Mouse (Mus musculus): ENCODE results near the gene Dhh. TPM values are rescaled to one million over a fixed set of nuclear protein-coding genes. Genes with fewer than 3 reads are reported as not detected.
A peak's percentile ranks its signal among the peaks of the same experiment; 100 is the strongest.
"Not testable (repeated sequence)": the region's sequence is repeated elsewhere in the genome, so short reads cannot be mapped to it uniquely, and the experiment has no call there.

Gene Dhh
- total RNA-seq (2017) = 0.19 TPM in 1 of 3 replicates, not detected in the others

GRCm38 (mm10) chr15:98897928-98898800 is at the start of gene Dhh:
Dhh (minus strand) TSS chr15:98898540.
- ATAC-seq (replicated peaks; ENCODE audit: insufficient number of reproducible peaks, low FRiP score, low TSS enrichment, poor library complexity, severe bottlenecking) = no peak

DNA sequence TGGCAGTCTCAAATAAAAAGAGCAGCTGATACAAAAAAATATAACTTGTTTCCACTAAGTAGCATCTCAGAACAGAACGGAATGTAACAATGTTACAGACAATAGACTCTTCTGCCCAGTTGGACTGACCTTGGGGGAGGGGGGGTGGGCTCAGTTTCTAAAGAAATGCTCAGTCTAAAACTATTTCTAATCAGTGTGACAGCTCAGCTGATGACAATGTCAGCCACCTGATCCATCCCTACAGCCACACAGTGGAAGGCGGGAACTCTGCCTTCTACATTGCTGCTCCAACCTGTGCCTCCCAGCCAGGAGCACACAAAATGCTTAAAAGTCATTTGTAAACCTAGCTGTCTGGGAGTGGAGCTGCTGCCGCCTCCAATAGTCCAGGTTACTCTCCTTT is 49.5 kb upstream of the Dhh start:
- no peak for ATAC-seq (replicated peaks; ENCODE audit: insufficient number of reproducible peaks, low FRiP score, low TSS enrichment, poor library complexity, severe bottlenecking)

GRCm38 (mm10) chr15:98943133-98943532 is 44.8 kb upstream of the Dhh start:
- no peak for ATAC-seq (replicated peaks; ENCODE audit: insufficient number of reproducible peaks, low FRiP score, low TSS enrichment, poor library complexity, severe bottlenecking)

GRCm38 (mm10) chr15:98942081-98942480 is 43.7 kb upstream of the Dhh start:
- no peak for ATAC-seq (replicated peaks; ENCODE audit: insufficient number of reproducible peaks, low FRiP score, low TSS enrichment, poor library complexity, severe bottlenecking)

- ATAC-seq (replicated peaks; ENCODE audit: insufficient number of reproducible peaks, low FRiP score, low TSS enrichment, poor library complexity, severe bottlenecking) = no peak
These were observed 43.2 kb upstream of the Dhh start for GRCm38 (mm10) chr15:98941539-98941938.

DNA sequence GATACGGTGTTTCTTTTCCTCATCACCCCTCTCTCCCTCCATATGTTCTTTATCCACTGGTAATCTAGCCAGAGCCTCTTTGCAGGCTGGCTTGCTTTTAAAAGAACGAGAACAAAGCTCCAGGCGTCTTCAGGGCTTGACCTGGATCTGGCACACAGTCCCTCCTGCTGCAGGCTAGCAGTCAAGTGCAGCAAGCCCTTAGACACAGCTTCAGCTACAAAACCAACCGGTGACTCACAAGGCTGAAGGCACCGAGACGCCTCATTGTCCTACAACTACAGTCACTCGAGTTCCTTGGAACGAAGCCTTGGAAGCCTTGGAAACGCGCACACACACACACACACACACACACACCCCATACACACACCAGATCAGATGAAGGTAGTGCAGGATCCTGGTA is 42.5 kb upstream of the Dhh start:
- ATAC-seq (replicated peaks; ENCODE audit: insufficient number of reproducible peaks, low FRiP score, low TSS enrichment, poor library complexity, severe bottlenecking) = no peak

GRCm38 (mm10) chr15:98934217-98934839 is 36.0 kb upstream of the Dhh start, which contains the start of gene Tuba1b:
Tuba1b (minus strand) TSS chr15:98934565.
- ATAC-seq (replicated peaks; ENCODE audit: insufficient number of reproducible peaks, low FRiP score, low TSS enrichment, poor library complexity, severe bottlenecking) = peak; percentile 62

GRCm38 (mm10) chr15:98933833-98934216 is 35.5 kb upstream of the Dhh start:
- ATAC-seq (replicated peaks; ENCODE audit: insufficient number of reproducible peaks, low FRiP score, low TSS enrichment, poor library complexity, severe bottlenecking) = peak; percentile 74

- ATAC-seq (replicated peaks; ENCODE audit: insufficient number of reproducible peaks, low FRiP score, low TSS enrichment, poor library complexity, severe bottlenecking) = not testable (repeated sequence)
These were observed 34.8 kb upstream of the Dhh start for GRCm38 (mm10) chr15:98933004-98933671.

DNA sequence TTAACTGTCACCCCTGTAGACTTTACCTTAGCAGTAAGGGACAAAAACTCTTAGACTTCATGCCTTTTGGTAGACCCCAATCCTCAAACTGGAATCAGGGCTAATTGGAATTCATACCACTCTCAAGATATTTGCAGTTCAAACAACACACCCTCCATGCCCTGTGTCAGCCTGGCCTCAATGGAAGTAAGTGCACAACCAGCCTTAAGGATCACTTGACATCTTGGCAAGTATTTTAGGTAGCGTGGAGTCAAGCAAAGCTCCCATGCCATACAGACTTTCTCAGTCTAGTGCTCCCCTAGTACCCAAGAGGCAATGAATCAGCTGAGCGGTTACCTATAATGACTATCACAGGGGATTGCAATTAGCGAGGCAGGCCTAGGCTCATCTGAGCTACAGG is 32.7 kb upstream of the Dhh start:
- no peak for ATAC-seq (replicated peaks; ENCODE audit: insufficient number of reproducible peaks, low FRiP score, low TSS enrichment, poor library complexity, severe bottlenecking)

DNA sequence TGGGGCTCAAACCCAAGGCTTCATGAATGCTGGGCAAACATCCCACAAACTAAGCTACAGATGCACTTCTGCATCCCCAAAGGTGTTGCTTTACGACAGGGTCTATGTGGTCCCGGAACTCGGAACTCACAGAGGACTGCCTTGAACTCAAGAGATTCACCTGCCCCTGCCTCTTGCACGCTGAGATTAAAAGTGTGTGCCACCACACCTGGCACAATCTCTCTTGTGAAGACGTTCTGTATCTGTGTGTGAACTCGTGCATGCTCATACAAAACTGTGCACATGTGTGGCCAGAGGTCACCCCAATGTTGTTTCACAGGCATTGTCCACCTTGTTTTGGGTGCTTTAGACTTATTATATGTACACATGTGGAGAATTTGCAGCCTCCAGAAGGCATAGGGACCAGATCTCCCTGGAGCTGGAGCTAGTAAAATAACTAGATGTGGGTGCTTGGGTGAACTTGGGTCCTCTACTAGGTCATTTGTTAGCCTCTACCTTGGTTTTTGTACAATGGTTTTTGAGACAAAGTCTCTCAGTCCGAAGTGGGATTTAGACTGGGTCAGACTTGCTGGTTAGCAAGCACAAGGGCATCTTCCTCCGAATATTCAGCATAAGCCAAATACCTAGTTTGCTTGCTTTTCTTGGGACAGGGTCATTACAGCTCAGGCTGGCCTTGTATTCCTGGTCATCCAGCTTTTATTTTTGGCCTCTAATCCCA is 31.8 kb upstream of the Dhh start:
- no peak for ATAC-seq (replicated peaks; ENCODE audit: insufficient number of reproducible peaks, low FRiP score, low TSS enrichment, poor library complexity, severe bottlenecking)

DNA sequence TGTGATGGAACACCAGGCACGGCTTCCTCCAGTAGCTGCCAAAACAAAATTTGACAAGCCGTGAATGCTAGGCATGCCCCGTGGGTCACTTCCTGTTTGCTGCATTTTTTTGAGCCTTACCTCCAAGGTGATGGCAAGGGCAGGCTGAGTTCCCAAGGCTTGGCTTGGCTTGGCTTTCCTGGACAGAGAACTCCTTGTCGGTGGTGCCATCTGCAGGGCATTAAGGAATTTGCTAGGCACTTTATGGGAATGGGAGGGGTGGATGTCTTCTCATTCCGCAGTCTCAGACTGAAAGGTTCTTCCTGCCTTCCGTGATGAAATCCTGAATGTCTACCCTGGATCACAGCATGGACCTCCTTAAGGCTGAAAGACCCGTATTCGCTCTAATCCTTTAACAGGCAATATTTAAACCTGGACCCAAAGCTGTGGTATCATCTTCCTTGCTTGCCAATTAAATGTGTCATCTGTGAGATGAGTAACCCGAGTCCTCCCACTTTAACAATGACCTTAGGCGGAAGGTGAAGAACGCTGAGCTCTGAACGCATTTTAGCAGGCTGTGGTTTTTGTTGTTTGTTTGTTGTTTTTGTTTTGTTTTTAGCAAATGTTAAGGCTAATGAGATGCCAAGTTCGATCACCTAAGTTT is 30.4 kb upstream of the Dhh start:
- ATAC-seq (replicated peaks; ENCODE audit: insufficient number of reproducible peaks, low FRiP score, low TSS enrichment, poor library complexity, severe bottlenecking) = peak; percentile 66

GRCm38 (mm10) chr15:98927566-98927965 is 29.2 kb upstream of the Dhh start:
- ATAC-seq (replicated peaks; ENCODE audit: insufficient number of reproducible peaks, low FRiP score, low TSS enrichment, poor library complexity, severe bottlenecking) = no peak

DNA sequence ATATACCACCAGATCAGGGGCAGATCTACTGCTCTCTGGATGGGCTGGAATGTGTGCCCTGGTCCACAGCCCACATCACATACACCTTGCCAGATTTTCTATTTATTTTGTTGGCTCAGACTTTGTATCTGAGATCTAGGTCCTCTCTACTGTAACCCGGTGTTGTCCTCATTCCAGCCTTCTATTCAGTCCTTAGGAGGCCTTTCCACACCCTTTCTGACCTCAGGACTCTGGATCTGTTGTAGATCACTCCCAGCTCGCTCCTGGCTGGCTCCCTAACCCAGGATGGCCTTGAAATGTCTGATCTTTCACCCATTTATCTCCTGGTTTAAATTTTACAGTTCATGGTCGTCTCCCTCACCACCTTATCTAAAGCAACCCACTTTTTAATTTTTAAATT is 26.3 kb upstream of the Dhh start:
- ATAC-seq (replicated peaks; ENCODE audit: insufficient number of reproducible peaks, low FRiP score, low TSS enrichment, poor library complexity, severe bottlenecking) = no peak

GRCm38 (mm10) chr15:98923031-98923537 is 24.7 kb upstream of the Dhh start:
- no peak for ATAC-seq (replicated peaks; ENCODE audit: insufficient number of reproducible peaks, low FRiP score, low TSS enrichment, poor library complexity, severe bottlenecking)

- no peak for ATAC-seq (replicated peaks; ENCODE audit: insufficient number of reproducible peaks, low FRiP score, low TSS enrichment, poor library complexity, severe bottlenecking)
These were observed 24.2 kb upstream of the Dhh start for GRCm38 (mm10) chr15:98922581-98922980.

GRCm38 (mm10) chr15:98921510-98921909 is 23.2 kb upstream of the Dhh start:
- no peak for ATAC-seq (replicated peaks; ENCODE audit: insufficient number of reproducible peaks, low FRiP score, low TSS enrichment, poor library complexity, severe bottlenecking)

DNA sequence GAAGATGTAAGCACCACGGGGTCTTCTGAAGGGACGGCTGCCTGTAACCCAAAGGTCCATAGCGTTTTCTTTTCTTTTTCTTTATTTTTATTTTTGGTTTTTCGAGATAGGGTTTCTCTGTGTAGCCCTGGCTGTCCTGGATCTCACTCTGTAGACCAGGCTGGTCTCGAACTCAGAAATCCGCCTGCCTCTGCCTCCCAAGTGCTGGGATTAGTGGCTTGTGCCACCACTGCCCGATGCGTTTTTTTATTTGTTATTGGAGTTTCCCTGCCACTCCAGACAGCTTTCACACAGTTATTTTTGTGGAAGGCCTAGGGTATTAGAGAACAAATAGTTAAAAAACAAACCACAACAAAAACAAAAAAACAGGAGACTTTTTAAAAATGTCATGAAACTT is 20.2 kb upstream of the Dhh start:
- ATAC-seq (replicated peaks; ENCODE audit: insufficient number of reproducible peaks, low FRiP score, low TSS enrichment, poor library complexity, severe bottlenecking) = not testable (repeated sequence)
